Mouse (Mus musculus): ENCODE measurements at regions not wholly inside any gene's neighbourhood (a gene's known extent, or its start where the extent isn't known, plus 50 kb on each side); places are given as distances from the start of the nearest gene placed in this dataset.
"Not testable (repeated sequence)": the region's sequence is repeated elsewhere in the genome, so short reads cannot be mapped to it uniquely, and the experiment has no call there.

GRCm38 (mm10) chr12:107154668-107155067, 333.8 kb upstream of the 3110018I06Rik start:
- peak in 1 of 2 experiments; percentile 58 for DNase-seq (ENCODE audit: low spot score in 2 of 2)

- peak; percentile 80 to 88 for DNase-seq (ENCODE audit: low spot score in 2 of 2)
Observed at GRCm38 (mm10) chr12:107156791-107157428, 331.5 kb upstream of the 3110018I06Rik start.

- no peak for DNase-seq (ENCODE audit: low spot score in 2 of 2)
Observed at GRCm38 (mm10) chr12:107159126-107159525, 329.3 kb upstream of the 3110018I06Rik start.

DNA sequence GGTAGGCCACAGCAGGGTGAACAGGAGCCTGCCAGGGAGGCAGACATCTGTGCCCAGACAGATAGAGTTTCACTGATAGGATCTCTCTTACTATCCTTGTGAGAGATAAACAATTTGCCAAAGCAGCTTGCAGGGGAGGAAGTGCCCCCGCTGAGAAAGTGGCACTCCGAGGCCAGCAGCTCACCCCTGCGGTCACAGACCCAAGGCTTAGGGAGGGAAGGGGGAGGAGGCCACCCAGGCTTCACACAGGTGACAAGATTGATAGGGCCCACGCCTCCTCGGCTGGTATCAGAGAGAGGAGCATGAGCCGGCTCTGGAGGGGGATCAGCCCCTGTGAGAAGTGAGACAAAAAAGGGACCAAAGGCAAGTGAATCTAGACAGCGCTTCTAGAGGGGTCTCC, 328.3 kb upstream of the 3110018I06Rik start:
- peak; percentile 86 to 95 for DNase-seq (ENCODE audit: low spot score in 2 of 2)

DNA sequence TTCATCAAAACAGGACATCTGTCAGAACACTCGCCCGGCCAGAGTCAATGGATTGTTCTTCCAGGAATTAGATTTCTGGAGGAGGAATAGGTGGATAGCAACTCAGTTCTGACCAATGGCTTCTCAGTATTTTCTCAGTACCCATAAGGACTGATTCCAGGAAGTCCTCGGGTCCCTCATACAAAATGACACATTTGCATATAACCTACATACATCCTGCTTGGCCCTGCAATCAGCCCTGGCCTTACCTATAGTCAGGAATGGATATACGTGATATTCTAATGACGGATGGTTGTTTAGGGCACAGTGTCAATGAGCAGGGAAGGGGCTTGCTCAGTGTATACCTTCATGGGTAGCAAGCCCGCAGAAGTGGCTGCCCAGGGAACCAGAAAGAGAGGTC, 327.8 kb upstream of the 3110018I06Rik start:
- no peak for DNase-seq (ENCODE audit: low spot score in 2 of 2)

DNA sequence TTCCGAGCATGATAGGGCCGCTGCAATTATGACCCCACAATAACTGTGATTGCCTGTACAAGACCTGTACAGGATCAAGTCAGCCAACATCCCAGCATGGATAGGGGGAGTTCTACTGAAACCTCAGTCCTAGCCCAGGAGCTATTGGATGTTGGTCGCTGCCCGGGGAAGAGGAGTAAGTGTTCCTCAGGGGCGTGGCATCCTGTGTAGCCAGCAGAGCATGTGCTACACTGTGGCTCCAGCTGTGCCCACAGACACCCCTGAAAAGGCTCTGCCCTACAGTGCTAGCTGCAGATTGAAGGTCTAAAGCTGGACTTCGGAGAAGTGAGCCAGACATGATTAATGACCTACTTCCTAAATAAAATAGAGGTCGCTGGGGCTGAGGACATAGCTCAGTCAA, 317.5 kb upstream of the 3110018I06Rik start:
- no peak for DNase-seq (ENCODE audit: low spot score in 2 of 2)

GRCm38 (mm10) chr12:107171676-107172075, 316.8 kb upstream of the 3110018I06Rik start:
- DNase-seq (ENCODE audit: low spot score in 2 of 2): no peak

- no peak for DNase-seq (ENCODE audit: low spot score in 2 of 2)
Observed at GRCm38 (mm10) chr12:107178676-107179075, 309.8 kb upstream of the 3110018I06Rik start.

DNA sequence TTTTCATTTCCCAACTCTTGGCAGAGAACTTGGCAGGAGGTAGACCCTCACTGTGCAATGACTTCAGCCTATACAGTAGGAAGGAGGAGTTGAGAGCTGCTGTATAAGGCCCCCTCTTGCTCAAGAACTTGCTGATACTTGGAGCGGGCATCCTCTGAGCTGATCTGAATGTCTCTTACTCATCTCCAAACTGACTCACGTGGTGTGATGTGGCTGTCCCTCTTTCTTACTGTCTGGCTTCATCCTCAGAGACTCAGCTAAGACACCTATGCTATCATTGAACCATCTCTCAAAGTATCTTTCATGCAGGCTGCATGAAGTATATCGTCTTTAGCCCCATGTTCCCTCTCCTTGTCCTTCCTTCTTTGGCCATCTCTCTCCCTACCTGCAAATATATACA, 307.9 kb upstream of the 3110018I06Rik start:
- DNase-seq (ENCODE audit: low spot score in 2 of 2): no peak

DNA sequence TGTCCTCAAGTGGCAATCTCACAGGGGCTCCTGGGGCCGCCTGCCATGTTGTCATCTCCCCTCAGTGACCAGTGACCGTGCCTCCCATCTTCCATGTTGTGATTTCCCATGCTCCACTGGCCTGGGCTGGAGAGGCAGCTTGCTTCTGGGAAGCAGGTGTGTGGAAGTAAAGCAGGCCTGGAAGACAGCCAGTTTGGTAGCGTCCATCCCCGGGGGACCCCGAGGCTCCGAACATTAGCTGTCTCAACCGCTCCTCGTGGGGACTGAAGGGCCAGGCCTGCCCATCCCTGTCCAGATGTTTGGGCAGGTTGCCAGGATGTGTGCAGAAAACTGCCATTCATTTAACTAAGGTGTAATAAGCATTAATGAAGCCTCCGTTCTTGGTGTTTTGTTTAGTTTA, 307.1 kb upstream of the 3110018I06Rik start:
- no peak for DNase-seq (ENCODE audit: low spot score in 2 of 2)

- no peak for DNase-seq (ENCODE audit: low spot score in 2 of 2)
Observed at GRCm38 (mm10) chr12:107182091-107182655, 306.3 kb upstream of the 3110018I06Rik start.

DNA sequence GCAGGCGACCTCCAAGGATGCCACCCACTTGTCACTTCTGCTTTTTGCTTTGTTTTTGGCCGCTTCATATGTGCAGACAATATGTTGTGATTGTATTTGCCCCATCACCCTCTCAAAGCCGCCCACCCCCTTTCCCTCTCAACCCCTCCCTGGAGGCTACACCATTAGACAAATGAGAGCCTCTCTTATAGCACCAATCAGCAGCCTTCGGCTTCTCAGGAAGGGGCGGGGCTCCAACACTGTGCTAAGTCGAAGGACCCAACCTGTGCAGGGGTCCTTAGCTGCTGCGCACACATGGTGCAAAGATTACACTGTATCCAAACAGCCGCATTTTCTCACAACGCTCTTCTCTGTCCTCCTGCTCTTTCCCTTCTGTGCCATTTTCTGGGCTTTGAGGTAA, 305.1 kb upstream of the 3110018I06Rik start:
- peak; percentile 78 to 82 for DNase-seq (ENCODE audit: low spot score in 2 of 2)

DNA sequence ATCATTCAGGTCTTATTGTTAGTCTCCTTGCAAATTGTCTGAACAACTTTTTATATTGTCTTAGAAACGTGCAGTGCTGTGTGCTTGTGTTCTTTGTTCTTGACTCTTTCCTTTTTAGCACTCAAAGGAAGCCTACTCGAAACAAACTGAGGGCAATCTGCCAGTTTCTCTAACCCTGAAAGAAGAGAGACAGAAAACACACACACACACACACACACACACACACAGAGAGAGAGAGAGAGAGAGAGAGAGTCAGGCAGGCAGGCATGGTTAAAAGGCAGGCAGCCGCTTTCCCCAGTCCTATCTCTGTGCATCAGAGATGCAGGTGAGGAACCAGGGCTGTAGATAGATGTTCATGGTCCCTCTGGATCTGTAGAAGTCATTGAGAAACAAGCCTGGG, 304.0 kb upstream of the 3110018I06Rik start:
- DNase-seq (ENCODE audit: low spot score in 2 of 2): peak; percentile 41 to 50

DNA sequence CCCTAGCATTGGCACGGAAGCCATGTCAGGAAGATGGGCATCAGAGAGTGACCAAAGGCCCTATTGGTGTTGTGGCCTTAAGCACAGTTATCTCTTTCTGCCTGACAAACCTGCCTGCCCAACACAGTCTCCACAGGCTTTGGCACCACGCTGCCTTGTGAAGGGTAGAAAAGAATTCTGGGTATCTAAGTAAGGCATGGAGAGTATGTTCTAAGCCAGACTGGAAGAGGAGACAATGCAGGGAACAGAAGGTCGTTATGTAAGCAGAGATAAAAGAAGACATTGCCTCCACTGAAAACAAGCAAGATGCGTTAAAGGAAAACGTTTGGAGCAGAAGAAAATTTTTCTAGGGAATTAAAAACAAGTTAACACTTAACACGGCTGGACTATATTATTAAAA, 302.1 kb upstream of the 3110018I06Rik start:
- DNase-seq (ENCODE audit: low spot score in 2 of 2): no peak

- DNase-seq (ENCODE audit: low spot score in 2 of 2): no peak
Observed at GRCm38 (mm10) chr12:107188055-107188454, 300.4 kb upstream of the 3110018I06Rik start.

- DNase-seq (ENCODE audit: low spot score in 2 of 2): no peak
Observed at GRCm38 (mm10) chr12:107198389-107199018, 289.9 kb upstream of the 3110018I06Rik start.

- DNase-seq (ENCODE audit: low spot score in 2 of 2): peak; percentile 42 to 47
Observed at GRCm38 (mm10) chr12:107200903-107201302, 287.5 kb upstream of the 3110018I06Rik start.

DNA sequence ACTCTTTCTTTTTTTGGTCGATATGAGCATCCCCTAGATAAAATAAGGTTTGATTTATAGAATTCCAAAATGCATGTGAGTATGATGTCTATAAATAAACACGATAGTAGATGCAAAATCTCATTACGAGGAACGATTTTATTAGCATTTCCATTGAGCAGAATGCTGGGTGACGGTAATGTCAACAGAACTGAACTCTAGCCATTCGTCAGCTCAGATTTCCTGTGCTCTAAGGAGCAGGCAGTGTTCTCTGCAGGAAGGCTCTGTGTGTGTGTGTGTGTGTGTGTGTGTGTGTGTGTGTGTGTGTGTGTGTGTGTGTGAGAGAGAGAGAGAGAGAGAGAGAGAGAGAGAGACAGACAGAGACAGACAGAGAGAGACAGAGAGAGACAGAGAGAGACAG, 279.6 kb upstream of the 3110018I06Rik start:
- DNase-seq (ENCODE audit: low spot score in 2 of 2): not testable (repeated sequence)

GRCm38 (mm10) chr12:107212826-107213225, 275.6 kb upstream of the 3110018I06Rik start:
- DNase-seq (ENCODE audit: low spot score in 2 of 2): no peak

DNA sequence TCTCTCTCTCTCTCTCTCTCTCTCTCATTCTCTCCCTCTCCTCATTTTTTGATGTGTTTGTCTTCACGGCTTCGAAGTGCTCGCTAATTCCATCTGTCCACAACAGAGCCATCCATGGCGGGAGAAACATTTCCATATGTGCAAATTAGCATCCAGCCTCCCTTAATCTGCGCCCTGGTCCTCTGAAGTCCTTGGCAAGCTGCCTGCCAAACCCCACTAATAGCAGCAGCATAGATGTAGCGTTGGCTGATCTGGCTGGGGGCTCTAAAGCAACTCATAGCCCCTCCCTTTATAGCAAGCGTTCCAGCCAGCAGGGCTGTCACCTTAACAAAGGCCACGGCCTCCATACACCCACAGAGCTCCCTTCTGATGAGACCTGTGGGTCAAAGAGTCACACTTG, 272.3 kb upstream of the 3110018I06Rik start:
- DNase-seq (ENCODE audit: low spot score in 2 of 2): no peak

DNA sequence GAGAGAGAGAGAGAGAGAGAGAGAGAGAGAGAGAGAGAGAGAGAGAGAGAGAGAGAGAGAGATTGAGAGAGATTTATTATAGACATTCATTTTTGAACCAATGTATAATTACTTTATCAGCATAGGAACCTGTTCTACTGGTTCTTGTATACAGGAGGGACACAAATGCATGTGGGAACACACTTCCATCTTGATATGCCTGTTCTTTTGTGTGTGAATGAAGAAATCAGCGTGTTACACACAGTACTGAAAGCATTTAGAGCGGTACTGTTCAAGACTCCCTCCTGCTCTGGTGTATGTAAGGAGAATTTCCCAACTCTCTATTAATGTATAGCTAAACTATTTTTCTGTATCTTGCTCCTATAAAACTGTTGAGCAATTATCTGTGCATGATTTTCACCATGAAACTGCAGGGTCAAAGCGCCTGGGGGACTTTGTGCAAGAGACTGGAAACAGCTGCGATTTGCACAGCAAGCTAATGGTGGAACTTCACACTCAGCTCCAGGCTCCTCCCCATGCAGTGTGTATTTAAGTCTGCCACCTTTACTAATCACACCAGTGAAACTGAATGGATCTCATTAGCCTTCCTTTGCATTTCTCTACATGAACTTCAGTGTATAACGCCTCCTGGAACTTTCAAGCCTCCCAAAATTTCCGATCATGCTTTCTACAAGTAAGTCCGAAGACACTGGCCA, 267.0 kb upstream of the 3110018I06Rik start:
- no peak for DNase-seq (ENCODE audit: low spot score in 2 of 2)

GRCm38 (mm10) chr12:107222106-107222505, 266.3 kb upstream of the 3110018I06Rik start:
- no peak for DNase-seq (ENCODE audit: low spot score in 2 of 2)

DNA sequence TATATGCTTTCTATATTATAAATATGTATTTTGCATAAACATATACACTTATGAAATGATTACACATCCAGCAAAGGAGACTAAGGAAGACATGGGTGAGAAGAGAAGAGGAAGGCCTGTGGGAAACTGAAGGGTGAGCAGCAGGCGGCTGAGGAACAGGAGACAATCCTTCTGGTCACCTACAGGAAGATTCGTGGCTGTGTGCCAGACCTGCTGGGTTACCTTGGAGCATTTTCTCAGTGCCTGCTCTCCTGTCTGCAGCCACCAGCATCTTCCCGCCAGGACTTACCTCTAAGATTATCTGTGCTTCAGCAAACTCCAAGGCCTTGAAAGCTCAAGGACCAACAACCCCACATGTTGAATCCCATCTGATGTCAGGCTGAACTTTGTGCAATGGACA, 258.3 kb upstream of the 3110018I06Rik start:
- no peak for DNase-seq (ENCODE audit: low spot score in 2 of 2)
